Mouse (Mus musculus) megakaryocyte progenitor cell, adult 5-6 weeks (primary cell): ENCODE results near the gene Gm10842. TPM values are rescaled to one million over a fixed set of nuclear protein-coding genes. Genes with fewer than 3 reads are reported as not detected.
A peak's percentile ranks its signal among the peaks of the same experiment; 100 is the strongest.
"Not testable (repeated sequence)": the region's sequence is repeated elsewhere in the genome, so short reads cannot be mapped to it uniquely, and the experiment has no call there.

Experiments used
- ATAC-seq: replicated peaks from 2 replicates; pipeline ENCODE4 v1.8.0; 2016; ENCODE audit warnings: mild to moderate bottlenecking, moderate TSS enrichment, inconsistent platforms; ENCODE audit not compliant: poor library complexity
- total RNA-seq, 2 experiments: library from RNA; stranded (forward) in 1 of 2; stranded (reverse) in 1 of 2; fragments of 157-497, 149-512 nt in 1 of 2; fragments of 200-1000 nt in 1 of 2; gene quantifications; 2 replicates each; pipeline versions ENCODE4 v1.2.3 to v1.2.4; 2015 to 2017

Gm10842 gene
- total RNA-seq (2015) (not detected in 2 replicates), total RNA-seq (2017) (not detected in 2 replicates)

DNA sequence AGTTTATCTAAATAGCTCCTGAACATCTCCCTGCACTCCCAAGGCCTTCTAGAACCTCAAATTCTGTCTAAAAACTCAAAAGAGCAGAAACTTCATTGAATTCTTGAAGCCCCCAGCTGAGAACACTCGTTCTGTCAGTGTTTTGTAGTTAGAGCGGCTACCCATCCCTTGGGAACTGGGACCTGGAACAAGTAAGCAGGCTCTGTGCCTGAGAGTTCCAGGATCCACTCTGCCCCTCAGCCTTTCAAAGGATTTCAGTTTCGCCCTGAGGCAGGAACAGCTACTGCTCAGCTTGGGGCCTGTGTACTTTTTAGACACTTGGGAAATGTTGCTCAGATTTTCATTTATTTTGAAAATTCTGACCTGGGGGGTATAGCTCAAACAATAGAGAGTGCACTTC lies at the start of gene Gm10842:
Gene Gm10842 (plus strand): TSS at position 301 of the 400 bp plus-strand sequence.
- ATAC-seq, result no peak

DNA sequence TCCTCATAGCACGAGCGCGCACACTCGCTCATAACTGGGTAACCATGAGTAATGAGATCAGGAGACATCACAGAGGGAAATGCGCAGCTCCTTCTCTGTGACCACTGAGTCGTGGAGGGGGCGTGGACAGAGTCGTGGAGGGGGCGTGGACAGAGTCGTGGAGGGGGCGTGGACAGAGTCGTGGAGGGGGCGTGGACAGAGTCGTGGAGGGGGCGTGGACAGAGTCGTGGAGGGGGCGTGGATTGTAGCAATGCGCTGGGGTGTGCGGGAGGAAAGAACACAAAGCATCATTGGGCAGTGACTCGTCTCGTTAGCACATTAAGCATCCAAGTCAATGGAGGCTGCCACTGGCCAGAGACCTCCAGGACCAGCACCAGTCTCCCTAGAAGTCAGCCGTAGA lies 34.2 kb upstream of the Gm10842 start:
- ATAC-seq, result 0 out of 2 replicates have a peak, but pooled peaks have one; percentile 31

GRCm38 (mm10) chr11:105117814-105118213 lies 28.9 kb upstream of the Gm10842 start:
- ATAC-seq, result no peak

DNA sequence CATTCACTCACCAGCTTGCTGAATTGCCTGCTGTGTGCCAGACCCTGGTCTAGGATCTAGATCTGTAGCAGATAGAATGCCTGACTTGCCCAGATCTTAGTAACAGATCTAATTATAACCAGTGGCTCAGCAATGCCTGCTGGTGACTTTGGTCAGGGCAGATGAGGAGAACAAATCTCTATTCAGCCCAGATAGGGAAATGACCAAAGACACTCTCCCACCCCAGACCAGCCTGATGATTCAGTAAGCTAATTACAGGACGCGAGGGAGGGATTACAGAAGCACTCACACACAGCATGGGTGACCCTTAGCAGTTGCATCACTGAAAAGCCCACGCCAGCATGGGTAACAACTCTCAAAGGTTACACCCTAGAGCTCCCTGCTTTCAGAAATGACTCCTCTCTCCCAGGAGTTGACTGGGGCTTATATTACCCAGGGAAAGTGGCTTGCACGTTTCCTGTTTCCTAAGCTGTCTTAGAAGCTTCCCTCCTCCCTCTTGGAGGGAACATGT lies 26.1 kb upstream of the Gm10842 start:
- no peak; the same call in 1 of the 2 replicates for ATAC-seq

DNA sequence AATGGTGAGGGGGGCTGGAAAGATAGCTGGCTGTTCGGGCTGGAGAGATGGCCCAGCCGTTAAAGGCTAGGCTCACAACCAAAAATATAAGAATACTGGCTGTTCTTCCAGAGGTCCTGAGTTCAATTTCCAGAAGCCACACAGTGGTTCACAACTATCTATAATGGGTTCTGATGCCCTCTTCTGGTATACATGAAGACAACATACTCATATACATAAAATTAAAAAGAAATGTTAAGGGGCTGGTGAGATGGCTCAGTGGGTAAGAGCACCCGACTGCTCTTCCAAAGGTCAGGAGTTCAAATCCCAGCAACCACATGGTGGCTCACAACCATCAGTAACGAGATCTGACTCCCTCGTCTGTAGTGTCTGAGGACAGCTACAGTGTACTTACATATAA lies 24.9 kb upstream of the Gm10842 start:
- ATAC-seq, result not testable (repeated sequence)

DNA sequence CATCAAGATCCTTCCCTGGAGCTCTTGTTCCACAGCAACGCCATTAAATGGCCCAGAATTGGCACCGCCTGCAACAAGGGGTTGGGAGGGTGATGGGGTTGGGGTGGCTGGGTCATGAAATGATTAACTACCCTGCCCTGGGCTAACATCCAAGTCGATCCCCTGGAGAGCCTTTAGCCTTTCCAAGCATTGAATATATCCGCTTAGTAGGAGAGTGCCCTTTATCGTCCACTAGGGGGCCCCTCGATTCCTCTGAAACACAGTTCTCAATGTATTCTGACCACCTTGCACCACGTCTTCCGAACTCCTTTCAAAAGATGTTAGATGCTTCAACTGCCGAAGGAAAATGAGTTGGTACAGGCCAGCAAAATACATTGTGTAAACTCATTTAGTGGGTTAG lies 22.7 kb upstream of the Gm10842 start:
- peak; percentile 50 for ATAC-seq

DNA sequence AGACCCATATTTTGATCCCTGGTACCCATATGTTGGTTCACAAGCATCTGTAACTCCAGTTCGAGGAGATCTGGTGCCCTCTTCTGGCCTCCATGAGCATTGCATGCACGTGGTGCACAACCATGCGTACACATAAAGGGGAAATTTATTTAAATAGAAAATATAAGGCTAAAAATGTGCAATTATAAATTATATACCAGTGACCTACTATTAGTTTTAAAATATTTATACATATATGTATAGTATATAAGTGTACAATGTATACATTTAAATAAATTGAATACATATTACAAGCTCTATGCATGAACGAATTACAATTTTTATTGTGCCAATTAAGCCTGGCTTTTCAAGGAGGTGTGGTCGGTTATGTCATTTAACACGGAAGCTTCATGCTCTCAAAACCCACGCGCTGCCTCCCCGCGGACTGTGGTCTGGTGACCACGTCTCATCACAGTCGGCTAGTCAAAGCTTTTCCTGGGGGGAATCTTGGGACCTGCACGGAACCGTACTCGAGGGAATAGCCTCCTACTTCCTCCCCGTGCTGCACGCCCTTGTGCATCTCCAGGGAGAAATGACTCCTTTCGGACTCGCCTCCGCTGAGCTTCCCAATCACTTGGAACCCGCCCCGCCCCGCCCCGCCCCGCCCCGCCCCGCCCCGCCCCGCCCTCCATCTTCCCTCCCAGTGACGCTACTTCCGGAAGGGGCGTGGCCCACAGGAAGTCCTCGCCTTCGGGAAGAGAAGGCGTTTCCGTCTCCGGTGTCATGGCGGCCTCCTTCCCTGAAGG lies 20.8 kb upstream of the Gm10842 start, which contains the start of gene Mettl2:
Gene Mettl2 (plus strand): TSS at position 691 of the 785 bp plus-strand sequence.
- ATAC-seq, result peak; percentile 87

- ATAC-seq, result peak; percentile 27
Observed at GRCm38 (mm10) chr11:105126520-105127029, 20.1 kb upstream of the Gm10842 start.

- ATAC-seq, result peak; percentile 75
Observed at GRCm38 (mm10) chr11:105135692-105136091, 11.0 kb upstream of the Gm10842 start.

DNA sequence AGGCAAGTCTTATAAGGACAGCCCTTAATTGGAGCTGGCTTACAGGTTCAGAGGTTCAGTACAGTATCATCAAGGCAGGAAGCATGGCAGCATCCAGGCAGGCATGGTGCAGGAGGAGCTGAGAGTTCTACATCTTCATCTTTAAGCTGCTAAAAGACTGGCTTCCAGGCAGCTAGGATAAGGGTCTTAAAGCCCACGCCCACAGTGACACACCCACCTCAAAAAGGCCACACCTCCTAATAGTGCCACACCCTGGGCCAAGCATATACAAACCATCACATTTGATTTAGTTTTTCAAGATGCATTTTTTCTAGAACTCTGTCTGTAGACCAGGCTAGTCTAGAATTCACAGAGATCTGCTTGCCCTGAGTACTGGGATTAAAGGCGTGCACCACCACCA lies 9.4 kb upstream of the Gm10842 start:
- ATAC-seq, result not testable (repeated sequence)

DNA sequence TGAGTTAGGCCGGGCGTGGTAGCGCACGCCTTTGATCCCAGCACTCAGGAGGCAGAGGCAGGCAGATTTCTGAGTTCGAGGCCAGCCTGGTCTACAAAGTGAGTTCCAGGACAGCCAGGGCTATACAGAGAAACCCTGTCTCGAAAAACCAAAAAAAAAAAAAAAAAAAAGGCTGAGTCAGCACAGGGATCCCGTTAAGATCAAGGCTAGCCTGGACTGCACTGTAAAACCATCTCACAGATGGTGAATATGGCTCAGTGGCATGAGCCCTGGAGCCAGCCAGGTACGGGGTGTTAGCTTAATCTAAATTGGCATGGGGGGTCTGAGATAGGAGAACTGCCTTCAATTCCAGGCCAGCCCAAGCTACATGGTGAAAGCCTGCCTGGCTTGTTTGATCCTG lies 6.2 kb upstream of the Gm10842 start:
- ATAC-seq, result not testable (repeated sequence)

DNA sequence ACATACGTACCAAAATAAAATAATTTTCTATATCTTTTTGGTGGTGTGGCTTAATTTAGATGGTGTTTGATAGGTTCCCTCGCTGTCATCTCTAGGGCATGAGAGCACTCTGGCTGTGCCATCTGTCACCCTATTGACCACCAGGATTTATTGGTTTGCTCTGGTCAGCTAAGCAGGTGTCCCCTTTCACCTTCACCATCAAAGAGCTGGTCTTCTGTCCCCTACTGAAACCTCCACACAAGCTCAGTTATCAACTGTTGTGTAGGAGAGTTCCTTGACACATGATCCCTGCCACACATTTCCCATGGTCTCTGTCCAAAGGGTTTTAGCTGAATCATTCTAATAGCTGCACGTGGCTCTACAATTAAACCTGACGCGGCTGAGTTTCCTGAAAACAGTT lies 5.6 kb upstream of the Gm10842 start:
- ATAC-seq, result no peak

DNA sequence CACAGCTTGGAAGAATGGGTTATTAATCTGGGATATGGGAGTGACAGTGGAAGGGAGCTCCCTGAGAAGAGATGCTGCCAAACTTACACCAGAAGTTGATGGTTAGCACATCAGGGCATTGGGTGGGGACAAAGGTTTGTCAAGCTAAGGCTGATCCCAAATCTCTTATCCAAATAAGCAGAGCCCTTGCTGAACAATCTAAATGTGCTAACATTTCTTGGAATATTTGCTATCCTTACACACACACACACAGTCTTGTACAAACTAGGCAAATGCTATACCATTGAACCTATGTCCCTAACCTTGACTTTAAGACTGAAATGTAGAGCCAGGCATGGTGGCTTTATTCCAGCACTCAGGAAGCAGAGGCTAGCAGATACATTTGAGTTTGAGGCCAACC lies 3.1 kb upstream of the Gm10842 start:
- ATAC-seq, result no peak

GRCm38 (mm10) chr11:105144084-105144483 lies 2.6 kb upstream of the Gm10842 start:
- ATAC-seq, result no peak

GRCm38 (mm10) chr11:105144508-105145210 lies 2.0 kb upstream of the Gm10842 start:
- ATAC-seq, result peak; percentile 48

DNA sequence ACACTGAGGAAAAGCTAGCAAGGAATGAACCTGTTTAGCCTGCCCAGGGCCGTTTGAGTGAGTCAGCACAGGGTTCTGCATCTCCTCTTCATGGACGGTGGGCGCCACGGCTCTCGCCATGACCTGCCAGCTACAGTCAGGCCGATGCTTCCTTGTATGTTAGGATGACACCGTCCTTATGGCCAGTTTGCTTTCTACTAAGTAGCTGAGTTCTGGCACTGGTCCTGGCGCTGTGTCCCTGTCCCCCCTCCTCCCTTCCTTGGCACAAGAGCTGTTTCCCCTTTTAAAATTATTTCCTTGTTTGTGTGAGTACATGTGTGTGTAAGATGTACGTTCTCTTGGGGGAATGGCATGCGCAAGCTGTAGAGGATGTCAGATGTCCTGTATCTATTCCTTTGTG lies 1.5 kb upstream of the Gm10842 start:
- ATAC-seq, result no peak; the same call in 1 of the 2 replicates

DNA sequence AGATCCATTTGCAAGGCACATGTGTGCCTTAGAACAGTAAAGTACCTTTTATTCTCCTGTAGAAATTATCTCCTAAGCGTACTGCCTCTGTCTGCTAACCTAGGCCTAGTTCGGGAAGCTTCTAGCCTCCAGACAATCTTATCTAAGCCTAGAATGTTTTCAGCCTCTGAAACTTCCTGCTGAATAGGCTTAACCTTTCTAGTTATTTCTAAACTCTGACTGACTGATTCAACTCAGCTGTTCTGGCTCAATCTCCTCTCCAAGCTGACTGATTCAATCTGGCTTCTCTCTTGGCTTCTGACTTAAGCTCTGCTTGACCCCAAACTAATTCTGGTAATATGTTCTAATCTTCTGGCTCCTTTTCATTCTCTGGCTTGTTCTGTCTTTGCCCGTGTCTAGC lies 2.7 kb downstream of the Gm10842 start:
- no peak for ATAC-seq

GRCm38 (mm10) chr11:105149766-105150165 lies 3.1 kb downstream of the Gm10842 start:
- no peak for ATAC-seq

GRCm38 (mm10) chr11:105150691-105151090 lies 4.0 kb downstream of the Gm10842 start:
- no peak for ATAC-seq

GRCm38 (mm10) chr11:105151226-105152016 lies 4.7 kb downstream of the Gm10842 start:
- ATAC-seq, result peak; percentile 15; the same call in 1 of the 2 replicates

DNA sequence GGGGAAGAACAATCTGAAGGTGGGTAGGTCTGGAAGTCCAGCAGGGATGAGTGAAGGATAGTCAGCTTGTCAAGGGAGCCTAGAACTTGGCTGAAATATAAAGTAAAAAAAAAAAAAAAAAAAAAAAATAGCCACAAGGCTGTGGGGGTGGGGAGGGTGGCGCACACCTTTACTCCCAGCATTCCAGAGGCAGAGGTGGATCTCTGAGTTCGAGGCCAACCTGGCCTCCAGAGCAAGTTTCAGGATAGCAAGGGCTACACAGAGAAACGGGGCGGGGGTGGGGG lies 5.3 kb downstream of the Gm10842 start:
- ATAC-seq, result peak; percentile 1; the same call in 1 of the 2 replicates
